Mouse (Mus musculus): Measurements from ENCODE around the gene Tbc1d22b. TPM values are rescaled to one million over a fixed set of nuclear protein-coding genes. Genes with fewer than 3 reads are reported as not detected.
A peak's percentile ranks its signal among the peaks of the same experiment; 100 is the strongest.

Gene Tbc1d22b
- polyA plus RNA-seq (2015; fragmentation: Nextera tagmentation; extraction: Ambion mirVana): 26.3 and 32.6 TPM in 2 replicates

DNA sequence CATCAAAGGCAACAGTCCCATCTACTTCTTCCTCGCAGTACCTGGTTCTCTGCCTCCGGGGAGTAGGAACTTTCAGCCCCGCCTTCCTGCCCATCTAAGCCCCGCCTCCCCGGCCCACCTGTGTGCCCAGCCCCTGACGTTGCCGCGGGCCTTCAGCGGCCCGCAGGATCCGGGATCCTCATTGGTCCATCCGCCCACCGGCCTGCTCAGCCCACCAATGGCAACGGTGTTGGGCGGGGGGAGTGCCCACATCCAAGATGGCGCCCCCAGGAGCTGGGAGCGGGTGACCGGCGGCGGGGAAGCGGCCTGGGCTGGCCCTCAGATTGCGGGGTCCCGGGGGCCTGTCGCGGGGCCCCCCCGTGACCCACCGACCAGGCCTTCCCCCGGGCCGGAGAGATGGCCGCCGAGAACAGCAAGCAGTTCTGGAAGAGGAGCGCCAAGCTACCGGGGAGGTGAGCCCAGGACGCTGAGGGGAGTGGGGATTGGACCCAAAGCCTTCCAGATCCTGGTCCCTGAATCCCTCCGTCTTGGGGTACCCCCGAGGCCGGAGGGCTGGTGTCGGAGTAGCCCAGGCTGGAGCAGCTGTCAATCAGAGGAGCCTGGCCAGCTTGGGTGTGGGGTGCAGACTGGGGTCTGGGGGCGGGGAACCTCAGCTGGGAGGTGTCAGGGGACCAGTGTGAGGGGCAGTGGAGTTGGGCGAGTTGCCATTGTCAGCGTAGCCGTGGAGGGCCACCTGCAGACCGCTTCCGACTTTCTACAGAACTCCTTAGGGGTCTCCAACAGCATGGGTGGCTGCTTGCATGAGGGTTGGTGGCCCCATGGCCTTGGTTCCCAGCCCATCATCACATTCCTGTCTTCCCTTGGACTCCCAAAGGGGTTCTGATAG lies at the start of gene Tbc1d22b, which contains the start of gene Gm17657:
Tbc1d22b (plus strand) TSS at position 243 of the 886 bp plus-strand sequence.
Gm17657 (minus strand) TSS at position 96 of the 886 bp plus-strand sequence.
- Histone ChIP-seq H3K27me3 (no peaks in the 10 kb centered on the region), H3K4me1 (replicated peaks) (peaks cover 21% of the 10 kb centered on the region), H3K27ac (replicated peaks) (peak within 1 kb of the TSS; percentile 44), H3K4me3 (peak within 1 kb of the TSS; percentile 71), H3K9ac (peak within 1 kb of the TSS; percentile 82), H3K4me2 (peak within 1 kb of the TSS; percentile 85), H3K9me3 (no peaks in the 10 kb centered on the region), H3K36me3 (no peaks in the 10 kb centered on the region)
- peak; percentile 98 for ATAC-seq (ENCODE audit: low FRiP score, low read depth)
- under 1% methylated on average over 44 of the region's 44 CpGs for WGBS

- no peaks in the 10 kb centered on the region for H3K27me3 ChIP-seq
These were observed 49.3 kb upstream of the Tbc1d22b start for GRCm38 (mm10) chr17:29500243-29500740.

GRCm38 (mm10) chr17:29500802-29501469 lies 48.6 kb upstream of the Tbc1d22b start:
- Histone ChIP-seq H3K36me3 (no peaks in the 10 kb centered on the region), H3K27ac (replicated peaks) (no peak overlapping the region), H3K4me3 (no peak overlapping the region), H3K4me1 (replicated peaks) (peaks cover 5% of the 10 kb centered on the region), H3K4me2 (no peak overlapping the region), H3K9ac (no peak overlapping the region), H3K9me3 (no peaks in the 10 kb centered on the region), H3K27me3 (no peaks in the 10 kb centered on the region)
- 84% methylated on average over 17 of the region's 17 CpGs for WGBS
- peak; percentile 19; the same call in 1 of the 2 replicates for ATAC-seq (ENCODE audit: low FRiP score, low read depth)

More at GRCm38 (mm10) chr17:29500243-29500740, 49.3 kb upstream of the Tbc1d22b start:
- Histone ChIP-seq H3K4me3 (no peak overlapping the region), H3K9me3 (no peaks in the 10 kb centered on the region), H3K4me1 (replicated peaks) (peaks cover 5% of the 10 kb centered on the region), H3K9ac (no peak overlapping the region), H3K27ac (replicated peaks) (no peak overlapping the region), H3K36me3 (no peaks in the 10 kb centered on the region), H3K4me2 (no peak overlapping the region)
- 85% methylated on average over 7 of the region's 7 CpGs for WGBS
- no peak for ATAC-seq (ENCODE audit: low FRiP score, low read depth)

GRCm38 (mm10) chr17:29502005-29502668 lies 47.4 kb upstream of the Tbc1d22b start:
- H3K27me3 ChIP-seq: no peaks in the 10 kb centered on the region
- H3K4me3 ChIP-seq: no peak overlapping the region
- ATAC-seq (ENCODE audit: low FRiP score, low read depth): no peak
- H3K9ac ChIP-seq: no peak overlapping the region
- H3K27ac ChIP-seq (replicated peaks): no peak overlapping the region
- H3K36me3 ChIP-seq: no peaks in the 10 kb centered on the region
- H3K9me3 ChIP-seq: no peaks in the 10 kb centered on the region
- no peak overlapping the region for H3K4me2 ChIP-seq
- 80% methylated on average over 7 of the region's 7 CpGs for WGBS
- H3K4me1 ChIP-seq (replicated peaks): peaks cover 5% of the 10 kb centered on the region

DNA sequence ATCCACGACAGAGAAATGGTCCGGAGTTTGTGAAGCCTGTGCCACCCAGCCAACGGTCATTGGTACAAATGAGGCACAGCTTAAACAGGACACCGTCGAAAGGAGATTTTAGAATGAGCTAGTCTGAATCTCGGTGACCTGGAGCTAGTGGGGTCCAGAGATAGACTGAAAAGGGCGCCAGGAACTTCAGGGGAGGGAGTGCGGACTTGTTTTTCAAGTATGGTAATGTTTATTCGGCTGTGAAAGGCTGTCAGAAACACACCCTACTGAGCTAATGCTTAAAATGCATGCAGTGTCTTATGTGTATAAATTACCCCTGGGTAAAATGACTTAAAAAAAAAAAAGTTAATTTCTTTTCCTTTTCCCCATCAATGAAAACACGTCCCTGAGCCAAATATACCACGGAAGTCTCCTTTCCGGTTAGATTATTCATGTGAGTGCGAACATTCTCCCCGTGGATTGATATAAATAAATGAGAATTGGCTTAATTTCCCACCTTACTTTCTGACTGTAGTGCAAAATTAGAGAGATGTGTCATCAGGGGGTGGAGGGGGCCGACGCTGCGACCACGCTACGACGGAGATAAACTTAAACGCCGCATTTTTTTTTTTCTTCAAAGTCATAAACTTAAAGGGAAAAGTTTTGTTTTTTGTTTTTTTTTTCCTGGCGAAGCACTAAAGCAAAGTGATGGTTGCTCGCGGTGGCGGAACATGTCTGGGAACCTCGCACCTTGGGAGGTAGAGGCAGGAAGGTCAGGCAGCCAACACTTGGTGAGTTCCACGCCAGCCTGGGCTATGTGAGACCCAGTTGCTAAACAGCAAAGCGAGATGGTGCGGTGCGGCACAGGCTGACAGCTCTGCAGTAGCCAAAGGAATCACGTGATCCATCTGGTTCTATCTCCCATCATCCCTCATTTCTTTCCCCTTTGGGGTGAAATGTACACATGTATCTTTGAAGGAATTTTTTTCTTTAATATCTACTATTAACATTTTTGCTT lies 46.6 kb upstream of the Tbc1d22b start:
- no peaks in the 10 kb centered on the region for H3K36me3 ChIP-seq
- no peaks in the 10 kb centered on the region for H3K9me3 ChIP-seq
- H3K27ac ChIP-seq (replicated peaks): no peak overlapping the region
- H3K4me3 ChIP-seq: no peak overlapping the region
- peak overlapping the region; percentile 35 for H3K4me2 ChIP-seq
- H3K4me1 ChIP-seq (replicated peaks): peaks cover 5% of the 10 kb centered on the region
- 17% methylated on average over 32 of the region's 32 CpGs for WGBS
- ATAC-seq (ENCODE audit: low FRiP score, low read depth): no peak
- H3K9ac ChIP-seq: no peak overlapping the region
- H3K27me3 ChIP-seq: no peaks in the 10 kb centered on the region

- no peak overlapping the region for H3K9ac ChIP-seq
- peaks cover 5% of the 10 kb centered on the region for H3K4me1 ChIP-seq (replicated peaks)
- H3K27me3 ChIP-seq: no peaks in the 10 kb centered on the region
- H3K4me3 ChIP-seq: no peak overlapping the region
- H3K27ac ChIP-seq (replicated peaks): no peak overlapping the region
- no peak overlapping the region for H3K4me2 ChIP-seq
- WGBS: 83% methylated on average over 5 of the region's 5 CpGs
- no peak for ATAC-seq (ENCODE audit: low FRiP score, low read depth)
- no peaks in the 10 kb centered on the region for H3K36me3 ChIP-seq
- no peaks in the 10 kb centered on the region for H3K9me3 ChIP-seq
These were observed 45.9 kb upstream of the Tbc1d22b start for GRCm38 (mm10) chr17:29503700-29504099.

DNA sequence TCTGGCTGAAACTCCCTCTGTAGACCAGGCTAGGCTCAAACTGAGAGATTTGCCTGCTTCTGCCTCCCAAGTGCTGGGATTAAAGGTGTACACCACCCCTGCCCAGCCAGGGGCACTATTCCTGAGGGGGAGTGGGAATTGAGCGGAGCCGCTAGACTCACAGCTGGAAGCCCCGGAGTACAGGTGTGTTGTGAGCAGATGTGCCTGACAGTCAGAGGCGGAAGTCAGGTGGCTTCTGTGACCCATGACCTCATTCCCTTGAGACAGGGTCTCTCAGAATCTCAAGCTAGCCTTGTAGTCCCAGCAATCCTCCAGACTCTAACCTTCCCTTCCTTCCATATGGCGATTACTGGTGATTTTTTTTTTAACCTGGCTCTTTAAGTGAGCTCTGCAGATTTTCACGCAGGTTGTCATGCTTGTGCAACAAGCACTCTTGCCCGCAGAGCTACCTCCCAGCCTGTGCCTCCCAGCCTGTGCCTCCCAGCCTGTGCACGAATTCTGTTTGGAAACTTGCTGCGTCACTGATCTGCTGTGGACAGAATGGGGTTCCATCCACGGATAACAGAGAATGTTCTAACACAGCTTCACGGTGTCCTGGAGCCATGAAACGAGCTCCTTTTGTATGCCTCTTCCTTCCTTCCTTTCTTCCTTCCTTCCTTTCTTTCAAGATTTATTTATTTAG lies 40.5 kb upstream of the Tbc1d22b start:
- Histone ChIP-seq H3K9me3 (no peaks in the 10 kb centered on the region), H3K36me3 (no peaks in the 10 kb centered on the region), H3K27ac (replicated peaks) (no peak overlapping the region), H3K4me2 (no peak overlapping the region), H3K4me3 (no peak overlapping the region), H3K4me1 (replicated peaks) (no peaks in the 10 kb centered on the region), H3K9ac (no peak overlapping the region), H3K27me3 (no peaks in the 10 kb centered on the region)
- ATAC-seq (ENCODE audit: low FRiP score, low read depth): no peak
- 74% methylated on average over 12 of the region's 12 CpGs for WGBS

DNA sequence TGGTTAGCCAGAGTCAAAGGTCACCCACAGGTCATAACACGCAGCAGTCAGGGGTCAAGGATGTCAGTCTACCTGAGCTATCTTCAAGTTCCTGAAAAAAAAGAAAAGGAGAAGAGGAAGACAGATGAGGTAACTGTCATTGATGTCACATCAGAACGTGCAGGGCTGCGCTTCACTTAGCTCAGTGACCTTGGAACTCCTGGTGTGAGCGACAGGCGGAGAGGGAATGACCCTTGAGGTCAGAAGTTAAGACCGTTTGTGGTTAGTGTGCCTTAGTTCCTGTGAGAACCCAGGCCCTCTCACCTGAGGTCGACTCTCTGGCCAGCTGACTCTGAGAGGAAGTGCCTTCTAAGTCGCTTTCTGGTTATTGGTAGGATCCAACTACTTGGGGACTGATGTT lies 38.9 kb upstream of the Tbc1d22b start:
- H3K4me2 ChIP-seq: no peak overlapping the region
- H3K4me3 ChIP-seq: no peak overlapping the region
- no peaks in the 10 kb centered on the region for H3K36me3 ChIP-seq
- H3K4me1 ChIP-seq (replicated peaks): no peaks in the 10 kb centered on the region
- ATAC-seq (ENCODE audit: low FRiP score, low read depth): no peak
- no peaks in the 10 kb centered on the region for H3K9me3 ChIP-seq
- H3K27ac ChIP-seq (replicated peaks): no peak overlapping the region
- no peaks in the 10 kb centered on the region for H3K27me3 ChIP-seq
- WGBS: 66% methylated on average over 8 of the region's 8 CpGs
- no peak overlapping the region for H3K9ac ChIP-seq

GRCm38 (mm10) chr17:29513044-29513730 lies 36.4 kb upstream of the Tbc1d22b start:
- peak; percentile 38; the same call in 1 of the 2 replicates for ATAC-seq (ENCODE audit: low FRiP score, low read depth)
- Histone ChIP-seq H3K4me1 (replicated peaks) (no peaks in the 10 kb centered on the region), H3K9me3 (no peaks in the 10 kb centered on the region), H3K27ac (replicated peaks) (no peak overlapping the region), H3K36me3 (no peaks in the 10 kb centered on the region), H3K9ac (no peak overlapping the region), H3K27me3 (no peaks in the 10 kb centered on the region), H3K4me2 (no peak overlapping the region), H3K4me3 (no peak overlapping the region)
- WGBS: 44% methylated on average over 13 of the region's 13 CpGs

- H3K4me1 ChIP-seq (replicated peaks): no peaks in the 10 kb centered on the region
- H3K9ac ChIP-seq: no peak overlapping the region
- H3K9me3 ChIP-seq: no peaks in the 10 kb centered on the region
- H3K27me3 ChIP-seq: no peaks in the 10 kb centered on the region
- no peak overlapping the region for H3K4me2 ChIP-seq
- no peak overlapping the region for H3K4me3 ChIP-seq
- ATAC-seq (ENCODE audit: low FRiP score, low read depth): 0 out of 2 replicates have a peak, but pooled peaks have one; percentile 46
- H3K36me3 ChIP-seq: no peaks in the 10 kb centered on the region
- WGBS: 4% methylated on average over 11 of the region's 11 CpGs
- H3K27ac ChIP-seq (replicated peaks): no peak overlapping the region
These were observed 35.1 kb upstream of the Tbc1d22b start for GRCm38 (mm10) chr17:29514435-29514834.
